Mouse (Mus musculus): ENCODE measurements at regions not wholly inside any gene's neighbourhood (a gene's known extent, or its start where the extent isn't known, plus 50 kb on each side); places are given as distances from the start of the nearest gene placed in this dataset.

GRCm38 (mm10) chr16:21359459-21359858, 63.5 kb upstream of the Vps8 start:
- DNase-seq (ENCODE audit: low read depth, low spot score): no peak

GRCm38 (mm10) chr16:21361406-21361805, 61.5 kb upstream of the Vps8 start:
- DNase-seq (ENCODE audit: low read depth, low spot score): no peak

GRCm38 (mm10) chr16:21362663-21363367, 60.1 kb upstream of the Vps8 start:
- no peak for DNase-seq (ENCODE audit: low read depth, low spot score)

- no peak for DNase-seq (ENCODE audit: low read depth, low spot score)
These were observed 58.0 kb upstream of the Vps8 start for GRCm38 (mm10) chr16:21364885-21365284.

- no peak for DNase-seq (ENCODE audit: low read depth, low spot score)
These were observed 55.5 kb upstream of the Vps8 start for GRCm38 (mm10) chr16:21367449-21367848.

- DNase-seq (ENCODE audit: low read depth, low spot score): no peak
These were observed 54.1 kb upstream of the Vps8 start for GRCm38 (mm10) chr16:21368821-21369220.

- DNase-seq (ENCODE audit: low read depth, low spot score): no peak
These were observed 53.1 kb upstream of the Vps8 start for GRCm38 (mm10) chr16:21369569-21370512.
